Mouse (Mus musculus) G1E (cell line): ENCODE measurements around the gene Actg1. TPM values are rescaled to one million over a fixed set of nuclear protein-coding genes. Genes with fewer than 3 reads are reported as not detected.

ENCODE experiments used
- ATAC-seq: 2 replicates; pipeline ENCODE4 v1.8.0; 2016; ENCODE audit warnings: mild to moderate bottlenecking; ENCODE audit not compliant: insufficient number of reproducible peaks, poor library complexity, low FRiP score, severe bottlenecking; ENCODE audit errors: extremely low read depth
- DNase-seq: peaks from one replicate; pipeline ENCODE4 v3.0.0; 2012; ENCODE audit warnings: low spot score
- H3K27me3 ChIP-seq: 2 replicates; pipeline ENCODE4 v1.6.1; 2012; ENCODE audit warnings: mild to moderate bottlenecking, low read length, inconsistent platforms; ENCODE audit not compliant: insufficient read depth
- H3K36me3 ChIP-seq: replicated peaks from 2 replicates; pipeline ENCODE3; 2012; ENCODE audit warnings: mild to moderate bottlenecking, inconsistent platforms
- H3K4me1 ChIP-seq: 2 replicates; pipeline ENCODE4 v1.6.1; 2012; ENCODE audit warnings: low read depth, low read length, inconsistent platforms, mixed read lengths; ENCODE audit not compliant: insufficient read depth
- H3K4me3 ChIP-seq: 2 replicates; pipeline ENCODE4 v1.5.1; 2012; ENCODE audit warnings: low read depth, mild to moderate bottlenecking, inconsistent platforms, low read length, moderate library complexity, mixed read lengths
- H3K9me3 ChIP-seq: replicated peaks from 2 replicates; pipeline ENCODE4 v1.6.1; 2012; ENCODE audit warnings: inconsistent platforms
- CTCF ChIP-seq: IDR thresholded peaks from 2 replicates; pipeline ENCODE4 v1.5.1; 2012; ENCODE audit warnings: low read depth, low read length, inconsistent platforms, mixed read lengths
- GATA1 ChIP-seq: IDR thresholded peaks from 2 replicates; pipeline ENCODE4 v1.6.1; 2012; ENCODE audit warnings: borderline replicate concordance, low read length, inconsistent platforms, mixed read lengths
- GATA2 ChIP-seq: IDR thresholded peaks from 2 replicates; pipeline ENCODE4 v1.6.1; 2012; ENCODE audit warnings: low read depth, low read length, inconsistent platforms, borderline replicate concordance
- POLR2AphosphoS5 ChIP-seq: IDR thresholded peaks from 2 replicates; pipeline ENCODE4 v1.6.1; 2012; ENCODE audit warnings: low read depth, low read length, inconsistent platforms; ENCODE audit not compliant: insufficient replicate concordance
- TAL1 ChIP-seq: conservative IDR thresholded peaks from 2 replicates; pipeline ENCODE4 v1.6.1; 2012; ENCODE audit warnings: low read depth, low read length, inconsistent platforms, mixed read lengths
- polyA plus RNA-seq: library from polyadenylated mRNA; stranded (reverse); fragments of >175 nt; gene quantifications from 2 replicates; pipeline ENCODE4 v1.2.3, GENCODE M21; 2012
- total RNA-seq, 2 experiments: library from RNA; stranded (forward) in 1 of 2; stranded (reverse) in 1 of 2; fragments of 200-1000 nt in 1 of 2; fragments of >200 nt in 1 of 2; fragmentation: Nextera tagmentation in 1 of 2; gene quantifications; 2 replicates each; pipeline ENCODE4 v1.2.3; 2014 to 2017

Gene Actg1
- total and polyA plus RNA-seq, 3 experiments: 112 to 179 (median 155) TPM

GRCm38 (mm10) chr11:120312069-120312468 is 36.3 kb downstream of the Actg1 start:
- ATAC-seq (no peak), DNase-seq (no peak)
- no peaks in the 10 kb centered on the region for H3K36me3 ChIP-seq
- H3K9me3 ChIP-seq: no peaks in the 10 kb centered on the region
- peaks cover 35% of the 10 kb centered on the region for H3K27me3 ChIP-seq
- TF ChIP-seq TAL1 (no peak), CTCF (no peak), GATA1 (no peak), GATA2 (no peak), POLR2AphosphoS5 (no peak)
- no peak overlapping the region for H3K4me3 ChIP-seq
- peaks cover 54% of the 10 kb centered on the region for H3K4me1 ChIP-seq

GRCm38 (mm10) chr11:120311561-120311960 is 36.8 kb downstream of the Actg1 start:
- DNase-seq (no peak), ATAC-seq (no peak)
- H3K9me3 ChIP-seq: no peaks in the 10 kb centered on the region
- H3K4me3 ChIP-seq: peak overlapping the region; percentile 71; the same call in 1 of the 2 replicates
- no peaks in the 10 kb centered on the region for H3K36me3 ChIP-seq
- H3K4me1 ChIP-seq: peaks cover 49% of the 10 kb centered on the region
- TF ChIP-seq CTCF (no peak), POLR2AphosphoS5 (no peak), GATA1 (no peak), GATA2 (no peak), TAL1 (no peak)
- H3K27me3 ChIP-seq: peaks cover 40% of the 10 kb centered on the region

GRCm38 (mm10) chr11:120310813-120311312 is 37.5 kb downstream of the Actg1 start:
- DNase-seq: peak; percentile 87
- H3K4me3 ChIP-seq: peak overlapping the region; percentile 71
- ATAC-seq: peak; percentile 94
- H3K9me3 ChIP-seq: no peaks in the 10 kb centered on the region
- no peak for TF ChIP-seq GATA1
- TF ChIP-seq TAL1: no peak
- no peak for TF ChIP-seq CTCF
- no peak for TF ChIP-seq POLR2AphosphoS5
- TF ChIP-seq GATA2: no peak
- H3K27me3 ChIP-seq: peaks cover 47% of the 10 kb centered on the region
- peaks cover 48% of the 10 kb centered on the region for H3K4me1 ChIP-seq
- H3K36me3 ChIP-seq: no peaks in the 10 kb centered on the region

- Histone ChIP-seq H3K4me1 (peaks cover 53% of the 10 kb centered on the region), H3K4me3 (no peak overlapping the region), H3K9me3 (no peaks in the 10 kb centered on the region), H3K27me3 (peaks cover 65% of the 10 kb centered on the region), H3K36me3 (no peaks in the 10 kb centered on the region)
- TF ChIP-seq GATA2 (no peak), POLR2AphosphoS5 (no peak), CTCF (no peak), GATA1 (no peak), TAL1 (no peak)
- no peak for DNase-seq
- no peak for ATAC-seq
Observed at GRCm38 (mm10) chr11:120308441-120309320, 39.7 kb downstream of the Actg1 start.

- no peak for ATAC-seq
- TF ChIP-seq CTCF: 0 out of 2 replicates have a peak, but pooled peaks have one; percentile 34
- TF ChIP-seq POLR2AphosphoS5: no peak
- peaks cover 74% of the 10 kb centered on the region for H3K27me3 ChIP-seq
Observed at GRCm38 (mm10) chr11:120307566-120308430, 40.5 kb downstream of the Actg1 start.

GRCm38 (mm10) chr11:120307132-120307413 is 41.3 kb downstream of the Actg1 start:
- Histone ChIP-seq H3K4me1 (peaks cover 58% of the 10 kb centered on the region), H3K36me3 (no peaks in the 10 kb centered on the region), H3K9me3 (no peaks in the 10 kb centered on the region), H3K27me3 (peaks cover 71% of the 10 kb centered on the region), H3K4me3 (no peak overlapping the region)
- TF ChIP-seq POLR2AphosphoS5 (no peak), TAL1 (no peak), GATA2 (no peak), CTCF (no peak), GATA1 (no peak)
- no peak for DNase-seq
- no peak for ATAC-seq

More at GRCm38 (mm10) chr11:120307566-120308430, 40.5 kb downstream of the Actg1 start:
- peaks cover 58% of the 10 kb centered on the region for H3K4me1 ChIP-seq
- DNase-seq: peak; percentile 64
- no peaks in the 10 kb centered on the region for H3K9me3 ChIP-seq
- no peaks in the 10 kb centered on the region for H3K36me3 ChIP-seq
- H3K4me3 ChIP-seq: no peak overlapping the region
